Mouse (Mus musculus) brain, embryonic 14.5 days (tissue): ENCODE measurements at regions not wholly inside any gene's neighbourhood (a gene's known extent, or its start where the extent isn't known, plus 50 kb on each side); places are given as distances from the start of the nearest gene placed in this dataset.

Experiments used
- DNase-seq: peaks from one replicate; pipeline ENCODE4 v3.0.0-alpha.2; 2011; ENCODE audit warnings: low read depth
- CTCF ChIP-seq: fragments of 200-500 bp; IDR thresholded peaks from 2 replicates; pipeline ENCODE4 v1.5.1; 2012; ENCODE audit warnings: inconsistent platforms, mild to moderate bottlenecking, moderate library complexity, borderline replicate concordance; ENCODE audit not compliant: insufficient read depth, insufficient read length; ENCODE audit errors: extremely low read depth
- POLR2A ChIP-seq: fragments of 200-500 bp; IDR thresholded peaks from 2 replicates; pipeline ENCODE4 v1.6.1; 2012; ENCODE audit warnings: mild to moderate bottlenecking, inconsistent platforms, borderline replicate concordance; ENCODE audit not compliant: poor library complexity, insufficient read depth, insufficient read length, severe bottlenecking; ENCODE audit errors: extremely low read depth

DNA sequence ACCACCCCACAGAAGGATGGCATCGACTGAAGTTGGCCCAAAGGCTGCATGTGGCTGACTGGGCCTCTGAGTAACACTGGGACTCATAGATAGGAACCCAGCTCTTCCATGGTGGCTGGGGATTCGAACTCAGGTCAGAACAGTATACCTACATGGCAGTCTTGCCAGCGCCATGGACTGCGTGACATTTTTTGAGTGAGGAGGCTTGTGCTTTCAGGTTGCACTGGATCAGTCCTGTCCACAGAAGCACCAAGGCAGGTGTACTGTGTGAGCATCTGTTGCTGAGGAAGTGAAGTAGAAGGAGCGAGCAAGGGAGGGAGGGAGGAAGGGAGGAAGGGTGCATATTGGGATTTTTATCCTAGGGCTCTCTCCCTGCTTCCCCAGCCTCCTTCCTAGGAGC lies 454.7 kb downstream of the Med13l start:
- DNase-seq, result no peak

DNA sequence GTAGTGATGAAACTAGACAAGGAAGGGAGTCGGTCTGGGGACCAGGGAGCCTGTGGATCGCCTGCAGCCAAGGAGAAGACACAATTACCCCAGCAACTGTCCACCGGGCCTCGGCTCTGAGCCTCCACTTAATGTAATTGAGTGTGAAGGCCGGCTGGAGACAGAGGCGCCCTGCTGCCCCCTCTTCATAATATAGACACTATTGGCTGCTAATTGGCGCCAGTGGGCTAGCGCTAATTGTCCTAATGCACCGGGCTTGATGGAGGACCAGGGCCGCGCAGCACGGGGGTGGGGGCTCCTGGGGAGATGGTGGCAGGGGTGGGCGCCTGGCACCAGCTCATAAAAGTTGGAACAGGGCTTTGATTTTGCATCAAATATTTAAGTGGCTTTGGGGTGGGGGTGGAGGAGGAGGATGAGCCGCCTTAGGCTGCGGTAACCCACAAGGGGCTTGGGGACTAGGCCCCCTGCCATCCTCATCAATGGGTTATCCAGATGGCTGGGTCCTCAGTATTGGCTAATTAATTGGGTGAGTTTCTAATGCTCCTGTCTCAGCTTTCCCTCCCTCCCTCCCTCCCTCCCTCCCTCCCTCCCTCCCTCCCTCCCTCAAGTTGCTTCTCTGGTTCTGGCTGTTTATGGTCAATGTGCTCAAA lies 455.3 kb downstream of the Med13l start:
- TF ChIP-seq POLR2A, result no peak
- no peak for TF ChIP-seq CTCF
- peak; percentile 87 for DNase-seq

More for the DNA sequence above, 454.7 kb downstream of the Med13l start:
- TF ChIP-seq CTCF, result no peak
- no peak for TF ChIP-seq POLR2A

DNA sequence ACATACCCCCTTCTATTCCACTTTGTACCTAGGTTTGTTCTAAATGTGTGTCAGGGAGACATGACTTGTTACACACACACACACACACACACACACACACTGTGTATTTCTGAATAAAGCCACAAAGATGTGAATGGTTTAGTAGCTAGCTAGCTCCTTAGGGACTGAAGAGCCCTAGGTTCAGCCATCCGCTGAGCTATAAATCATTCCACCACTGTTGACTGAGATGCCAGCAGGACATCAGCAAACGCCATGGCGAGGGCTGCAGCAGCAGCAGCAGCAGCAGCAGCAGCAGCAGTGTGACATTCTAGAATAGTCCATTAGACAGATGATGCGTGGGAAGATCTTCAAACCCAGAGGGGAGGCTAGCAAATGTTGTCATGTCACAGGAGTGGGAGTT lies 455.9 kb downstream of the Med13l start:
- DNase-seq, result peak; percentile 36
- TF ChIP-seq POLR2A (no peak), CTCF (no peak)

DNA sequence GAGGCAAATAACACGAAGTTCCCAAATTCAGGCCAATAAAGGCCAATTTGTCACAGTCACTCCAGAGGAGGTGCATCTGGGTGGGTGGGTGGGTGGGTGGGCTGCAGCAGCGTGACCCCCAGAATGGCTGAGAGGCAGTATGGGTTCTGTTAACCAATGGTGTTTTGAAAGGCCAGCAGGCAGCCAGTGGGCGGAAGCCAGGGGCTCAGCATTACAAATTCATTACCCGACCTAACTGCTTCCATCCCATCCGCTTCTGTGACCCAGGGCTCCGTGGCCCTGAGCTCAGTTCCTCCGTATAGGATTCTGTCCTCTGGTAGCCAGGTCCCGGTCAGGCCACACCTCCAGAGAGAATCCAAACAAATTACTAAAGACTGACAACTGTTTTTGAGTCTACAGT lies 463.5 kb downstream of the Med13l start:
- DNase-seq, result no peak
- TF ChIP-seq CTCF, result no peak
- TF ChIP-seq POLR2A, result no peak

GRCm38 (mm10) chr5:119032051-119032450 lies 471.6 kb downstream of the Med13l start:
- no peak for DNase-seq
- TF ChIP-seq CTCF (no peak), POLR2A (no peak)

- DNase-seq, result no peak
- no peak for TF ChIP-seq CTCF
- TF ChIP-seq POLR2A, result no peak
These were observed 484.1 kb downstream of the Med13l start for GRCm38 (mm10) chr5:119044548-119044947.

GRCm38 (mm10) chr5:119047581-119047980 lies 487.1 kb downstream of the Med13l start:
- TF ChIP-seq POLR2A, result no peak
- no peak for TF ChIP-seq CTCF
- peak; percentile 62 for DNase-seq

- no peak for DNase-seq
- TF ChIP-seq CTCF (no peak), POLR2A (no peak)
These were observed 492.0 kb downstream of the Med13l start for GRCm38 (mm10) chr5:119052354-119052996.

- no peak for DNase-seq
- no peak for TF ChIP-seq POLR2A
- peak; percentile 26; the same call in 1 of the 2 replicates for TF ChIP-seq CTCF
These were observed 493.3 kb downstream of the Med13l start for GRCm38 (mm10) chr5:119053738-119054137.

DNA sequence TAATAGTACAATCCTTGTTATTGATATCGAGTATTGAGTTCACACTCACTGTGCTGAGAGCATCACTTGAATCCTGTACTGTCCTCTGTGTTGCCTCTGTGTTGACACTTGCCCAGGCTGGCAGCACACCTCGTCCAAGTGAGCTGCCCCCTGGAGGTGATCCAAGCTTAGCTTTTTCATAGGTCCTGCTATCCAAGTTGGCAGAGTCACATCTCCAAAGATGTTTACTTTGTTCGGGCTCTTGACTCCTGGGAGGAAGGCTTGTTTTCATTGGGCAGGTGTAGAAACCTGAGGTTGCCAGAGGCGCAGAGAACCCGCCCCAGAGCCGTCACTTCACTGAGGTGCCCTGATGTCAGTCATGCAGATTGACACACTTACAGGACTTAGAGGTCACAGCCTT lies 493.9 kb downstream of the Med13l start:
- TF ChIP-seq POLR2A, result no peak
- no peak for TF ChIP-seq CTCF
- DNase-seq, result no peak

- TF ChIP-seq CTCF (no peak), POLR2A (no peak)
These were observed 495.0 kb downstream of the Med13l start for GRCm38 (mm10) chr5:119055430-119055829.

DNA sequence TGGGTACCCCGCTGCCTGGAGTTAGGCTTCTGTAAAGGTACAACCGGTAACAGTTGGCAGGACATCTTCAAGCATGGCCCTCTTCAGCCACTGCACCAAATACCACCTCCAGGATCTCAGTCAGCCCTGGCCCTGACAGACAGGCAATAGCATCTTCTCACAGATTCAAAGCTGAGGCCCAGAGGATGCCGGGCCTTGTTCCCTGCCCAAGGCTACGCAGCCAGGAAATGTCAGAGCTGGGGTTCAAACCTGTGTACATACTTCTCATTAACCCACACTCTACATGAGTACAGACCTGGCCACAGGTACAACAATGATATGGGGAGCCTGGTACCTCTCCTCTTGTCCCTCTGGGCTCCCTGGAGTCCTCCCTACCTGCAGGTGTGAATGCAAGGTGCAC lies 497.3 kb downstream of the Med13l start:
- DNase-seq, result no peak
- TF ChIP-seq POLR2A, result no peak
- TF ChIP-seq CTCF, result no peak

More at GRCm38 (mm10) chr5:119055430-119055829, 495.0 kb downstream of the Med13l start:
- peak; percentile 31 for DNase-seq
